Mouse (Mus musculus): ENCODE data around the gene Crb2. TPM values are rescaled to one million over a fixed set of nuclear protein-coding genes. Genes with fewer than 3 reads are reported as not detected.

Gene Crb2
- polyA plus RNA-seq, 1 experiment from 2014 or later = 20.5 TPM

Other genes with a start within 250 kb of the Crb2 start
- gene Strbp, start 72.4 kb upstream of the Crb2 start, polyA plus RNA-seq (2016; fragmentation: Nextera tagmentation; extraction: Ambion mirVana) = 54.9 and 59.3 TPM in 2 replicates

Measured in hindbrain, embryonic 10.5 days (tissue).